Mouse (Mus musculus): ENCODE measurements around the gene Sash1. TPM values are rescaled to one million over a fixed set of nuclear protein-coding genes. Genes with fewer than 3 reads are reported as not detected.

Sash1 gene
- total RNA-seq, 1 experiment from 2014 or later: 28.1 TPM

GRCm38 (mm10) chr10:8851625-8852024 is 34.2 kb downstream of the Sash1 start:
- DNase-seq: no peak

- no peak for DNase-seq
These were observed 37.9 kb downstream of the Sash1 start for GRCm38 (mm10) chr10:8847974-8848373.

- no peak for DNase-seq
These were observed 39.6 kb downstream of the Sash1 start for GRCm38 (mm10) chr10:8846258-8846657.

- DNase-seq: no peak
These were observed 40.6 kb downstream of the Sash1 start for GRCm38 (mm10) chr10:8845230-8845770.

- DNase-seq: no peak
These were observed 45.9 kb downstream of the Sash1 start for GRCm38 (mm10) chr10:8839956-8840355.

- DNase-seq: peak; percentile 23
These were observed 51.9 kb downstream of the Sash1 start for GRCm38 (mm10) chr10:8833816-8834464.

- DNase-seq: no peak
These were observed 59.6 kb downstream of the Sash1 start for GRCm38 (mm10) chr10:8826303-8826702.

- DNase-seq: no peak
These were observed 60.0 kb downstream of the Sash1 start for GRCm38 (mm10) chr10:8825874-8826273.

- DNase-seq: no peak
These were observed 67.8 kb downstream of the Sash1 start for GRCm38 (mm10) chr10:8818066-8818465.

GRCm38 (mm10) chr10:8813984-8814578 is 71.8 kb downstream of the Sash1 start:
- no peak for DNase-seq

GRCm38 (mm10) chr10:8813259-8813658 is 72.6 kb downstream of the Sash1 start:
- DNase-seq: no peak

GRCm38 (mm10) chr10:8812807-8813206 is 73.1 kb downstream of the Sash1 start:
- no peak for DNase-seq

GRCm38 (mm10) chr10:8811261-8812039 is 74.4 kb downstream of the Sash1 start:
- no peak for DNase-seq

GRCm38 (mm10) chr10:8810496-8810895 is 75.4 kb downstream of the Sash1 start:
- no peak for DNase-seq

GRCm38 (mm10) chr10:8808383-8808782 is 77.5 kb downstream of the Sash1 start:
- no peak for DNase-seq

GRCm38 (mm10) chr10:8807581-8807980 is 78.3 kb downstream of the Sash1 start:
- DNase-seq: no peak

- no peak for DNase-seq
These were observed 80.5 kb downstream of the Sash1 start for GRCm38 (mm10) chr10:8805402-8805801.

GRCm38 (mm10) chr10:8804292-8804691 is 81.6 kb downstream of the Sash1 start:
- DNase-seq: peak; percentile 30

GRCm38 (mm10) chr10:8801719-8802347 is 84.0 kb downstream of the Sash1 start:
- DNase-seq: no peak

- DNase-seq: no peak
These were observed 84.7 kb downstream of the Sash1 start for GRCm38 (mm10) chr10:8801139-8801613.

- DNase-seq: peak; percentile 52
These were observed 88.0 kb downstream of the Sash1 start for GRCm38 (mm10) chr10:8797826-8798225.

GRCm38 (mm10) chr10:8795336-8795735 is 90.5 kb downstream of the Sash1 start:
- DNase-seq: peak; percentile 81
